Mouse (Mus musculus): Measurements from ENCODE around the gene Plk5.
A peak's percentile ranks its signal among the peaks of the same experiment; 100 is the strongest.

The Plk5 gene

DNA sequence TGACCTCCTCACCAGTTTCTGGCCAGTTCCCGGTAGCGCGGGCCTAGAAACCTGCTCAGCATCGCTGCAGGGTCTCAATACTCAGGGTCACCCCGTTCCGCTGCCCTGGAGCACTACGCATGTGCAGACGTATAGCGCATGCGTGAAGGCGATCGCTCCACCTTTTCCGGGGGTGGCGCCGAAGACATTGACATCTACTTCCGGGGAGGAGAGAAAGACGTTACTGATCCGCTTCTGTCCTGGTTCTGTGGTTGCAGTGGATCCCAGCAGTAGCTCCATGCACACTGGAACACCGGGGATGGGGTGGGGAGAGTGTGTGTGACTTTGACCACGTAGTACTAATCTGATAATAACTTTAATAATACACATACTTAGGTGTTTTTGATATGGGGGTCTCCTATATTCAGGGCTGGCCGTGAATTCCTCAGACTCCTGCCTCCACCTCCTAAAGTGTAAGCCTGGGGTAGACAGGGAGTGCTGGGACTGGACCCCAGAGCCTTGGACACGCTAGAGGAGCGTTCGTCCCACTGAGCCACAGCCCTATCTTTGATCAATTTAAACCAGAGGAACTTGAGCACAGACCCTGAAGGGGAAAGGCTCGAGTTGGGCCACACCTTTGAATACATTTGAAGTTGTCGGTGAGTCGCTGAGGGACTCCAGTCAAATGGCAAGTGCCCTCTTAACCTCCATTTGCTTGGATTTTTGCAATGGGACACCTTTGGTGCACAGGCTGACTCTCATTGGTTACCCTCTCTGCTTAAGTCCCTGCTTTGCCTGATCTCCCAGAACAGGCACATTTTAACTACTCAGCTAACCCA, 50.6 kb downstream of the Plk5 start, which contains the start of gene Uqcr11:
Uqcr11 (minus strand) TSS at position 147 of the 818 bp plus-strand sequence.
- peak; percentile 94 to 98 for DNase-seq (ENCODE audit: inconsistent age in 2 of 2, low spot score in 1 of 2)

DNA sequence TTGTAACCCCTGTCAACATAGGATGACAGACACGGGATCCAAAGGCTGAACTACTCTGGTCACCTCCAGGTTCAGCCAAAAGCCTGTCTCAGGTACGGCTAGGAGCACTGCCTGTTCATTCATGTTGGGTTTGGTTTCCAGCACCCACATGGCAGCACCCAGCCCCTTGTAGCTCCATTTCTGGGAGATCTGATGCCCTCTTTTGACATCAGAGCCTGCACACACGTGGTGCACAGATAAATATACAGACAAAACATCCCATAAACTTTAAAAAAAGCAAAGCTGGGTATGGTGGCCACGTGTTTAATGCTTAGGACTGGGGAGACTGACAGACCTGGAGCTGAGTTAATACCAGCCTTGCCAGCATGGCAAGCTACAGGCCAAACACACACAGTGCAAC, 51.7 kb downstream of the Plk5 start:
- DNase-seq (ENCODE audit: inconsistent age in 2 of 2, low spot score in 1 of 2): no peak

DNA sequence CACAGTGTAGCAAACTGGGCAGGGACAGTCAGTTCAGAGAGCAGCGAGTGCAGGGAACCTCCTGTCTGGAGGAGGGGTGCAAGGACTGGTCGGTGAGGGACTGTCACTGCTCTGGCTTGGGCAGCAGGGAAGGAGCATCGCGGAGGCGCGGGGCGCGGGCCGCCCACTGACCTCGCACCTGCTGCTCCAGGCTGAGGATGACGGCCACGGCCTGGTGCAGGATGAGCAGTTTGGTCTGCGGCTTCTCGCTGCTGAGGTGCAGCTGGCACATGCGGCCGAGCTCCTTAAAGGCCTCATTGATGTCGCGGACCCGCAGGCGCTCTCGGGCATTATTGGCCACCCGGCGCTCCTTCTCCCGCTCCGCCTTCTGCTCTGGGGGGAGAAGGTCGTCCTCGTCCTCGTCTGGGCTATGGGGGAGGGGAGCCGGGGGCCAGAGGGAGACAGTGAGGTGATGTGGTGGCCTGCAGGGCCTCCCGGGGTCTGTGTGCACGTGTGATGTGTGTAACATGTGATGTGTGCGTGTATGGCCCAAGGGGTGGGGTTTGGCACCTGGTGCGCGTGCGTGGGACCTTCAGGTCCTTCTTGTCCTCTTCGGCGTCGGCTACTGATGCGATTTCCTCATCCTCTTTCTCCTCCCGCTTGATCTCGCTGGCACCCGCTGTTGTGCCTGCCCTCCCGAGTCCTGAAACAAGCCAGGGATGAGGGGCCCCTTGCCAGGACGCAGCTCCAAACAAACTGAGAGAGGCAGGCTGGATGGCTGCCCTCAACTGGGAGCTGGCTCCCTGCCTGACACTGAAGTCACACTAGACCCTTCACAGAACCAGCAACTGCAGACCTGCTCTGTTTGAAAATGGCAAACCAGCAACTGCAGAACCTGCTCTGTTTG, 56.6 kb downstream of the Plk5 start:
- peak in 1 of 2 experiments; percentile 65 for DNase-seq (ENCODE audit: inconsistent age in 2 of 2, low spot score in 1 of 2)

Measured in adrenal gland, adult (tissue).